Mouse (Mus musculus): Measurements from ENCODE around the gene Tbl1x. TPM values are rescaled to one million over a fixed set of nuclear protein-coding genes. Genes with fewer than 3 reads are reported as not detected.

Tbl1x gene
- polyA plus RNA-seq, 1 experiment: 8.3 TPM

GRCm38 (mm10) chrX:77662030-77662429, 151.2 kb downstream of the Tbl1x start:
- WGBS: 86% methylated on average over 3 of the region's 3 CpGs
- DNase-seq (ENCODE audit: low read depth in 1 of 2, low spot score in 2 of 2): no peak
- Histone ChIP-seq H3K27me3 (ENCODE audit: control insufficient read depth, insufficient read depth, low read length) (no peaks in the 10 kb centered on the region), H3K4me1 (ENCODE audit: control insufficient read depth, insufficient read depth, insufficient read length) (no peaks in the 10 kb centered on the region), H3K36me3 (ENCODE audit: control insufficient read depth, insufficient read depth, low read length) (peaks cover 2% of the 10 kb centered on the region), H3K27ac (ENCODE audit: insufficient read depth, low read length) (no peak overlapping the region), H3K4me3 (ENCODE audit: extremely low read depth, insufficient read depth, insufficient read length) (no peak overlapping the region)
- TF ChIP-seq POLR2A (IDR thresholded peaks at IDR 0.05; ENCODE audit: low read depth, low read length) (no peak), CTCF (IDR thresholded peaks at IDR 0.05; ENCODE audit: extremely low read depth, insufficient read depth, insufficient read length, insufficient replicate concordance) (no peak)

GRCm38 (mm10) chrX:77663276-77663675, 152.5 kb downstream of the Tbl1x start:
- H3K36me3 ChIP-seq (ENCODE audit: control insufficient read depth, insufficient read depth, low read length): peaks cover 2% of the 10 kb centered on the region
- no peaks in the 10 kb centered on the region for H3K27me3 ChIP-seq (ENCODE audit: control insufficient read depth, insufficient read depth, low read length)
- no peaks in the 10 kb centered on the region for H3K4me1 ChIP-seq (ENCODE audit: control insufficient read depth, insufficient read depth, insufficient read length)
- WGBS: 81% methylated on average over 3 of the region's 3 CpGs
- TF ChIP-seq POLR2A (IDR thresholded peaks at IDR 0.05; ENCODE audit: low read depth, low read length) (no peak), CTCF (IDR thresholded peaks at IDR 0.05; ENCODE audit: extremely low read depth, insufficient read depth, insufficient read length, insufficient replicate concordance) (no peak)
- no peak overlapping the region for H3K4me3 ChIP-seq (ENCODE audit: extremely low read depth, insufficient read depth, insufficient read length)
- no peak overlapping the region for H3K27ac ChIP-seq (ENCODE audit: insufficient read depth, low read length)
- DNase-seq (ENCODE audit: low read depth in 1 of 2, low spot score in 2 of 2): no peak

- TF ChIP-seq CTCF (IDR thresholded peaks at IDR 0.05; ENCODE audit: extremely low read depth, insufficient read depth, insufficient read length, insufficient replicate concordance) (no peak), POLR2A (IDR thresholded peaks at IDR 0.05; ENCODE audit: low read depth, low read length) (no peak)
- Histone ChIP-seq H3K4me1 (ENCODE audit: control insufficient read depth, insufficient read depth, insufficient read length) (no peaks in the 10 kb centered on the region), H3K27me3 (ENCODE audit: control insufficient read depth, insufficient read depth, low read length) (no peaks in the 10 kb centered on the region), H3K27ac (ENCODE audit: insufficient read depth, low read length) (no peak overlapping the region), H3K4me3 (ENCODE audit: extremely low read depth, insufficient read depth, insufficient read length) (no peak overlapping the region), H3K36me3 (ENCODE audit: control insufficient read depth, insufficient read depth, low read length) (peaks cover 2% of the 10 kb centered on the region)
- 78% methylated on average over 2 of the region's 2 CpGs for WGBS
- no peak for DNase-seq (ENCODE audit: low read depth in 1 of 2, low spot score in 2 of 2)
These were observed 154.2 kb downstream of the Tbl1x start for GRCm38 (mm10) chrX:77665030-77665429.

GRCm38 (mm10) chrX:77666911-77667310, 156.1 kb downstream of the Tbl1x start:
- H3K27ac ChIP-seq (ENCODE audit: insufficient read depth, low read length): no peak overlapping the region
- no peak for DNase-seq (ENCODE audit: low read depth in 1 of 2, low spot score in 2 of 2)
- 90% methylated on average over 1 of the region's 1 CpGs for WGBS

GRCm38 (mm10) chrX:77667441-77667840, 156.6 kb downstream of the Tbl1x start:
- TF ChIP-seq CTCF (IDR thresholded peaks at IDR 0.05; ENCODE audit: extremely low read depth, insufficient read depth, insufficient read length, insufficient replicate concordance) (no peak), POLR2A (IDR thresholded peaks at IDR 0.05; ENCODE audit: low read depth, low read length) (no peak)
- no peaks in the 10 kb centered on the region for H3K4me1 ChIP-seq (ENCODE audit: control insufficient read depth, insufficient read depth, insufficient read length)
- no peak for DNase-seq (ENCODE audit: low read depth in 1 of 2, low spot score in 2 of 2)
- no peaks in the 10 kb centered on the region for H3K27me3 ChIP-seq (ENCODE audit: control insufficient read depth, insufficient read depth, low read length)
- no peak overlapping the region for H3K4me3 ChIP-seq (ENCODE audit: extremely low read depth, insufficient read depth, insufficient read length)
- H3K36me3 ChIP-seq (ENCODE audit: control insufficient read depth, insufficient read depth, low read length): no peaks in the 10 kb centered on the region
- H3K27ac ChIP-seq (ENCODE audit: insufficient read depth, low read length): no peak overlapping the region

More at GRCm38 (mm10) chrX:77666911-77667310, 156.1 kb downstream of the Tbl1x start:
- no peak overlapping the region for H3K4me3 ChIP-seq (ENCODE audit: extremely low read depth, insufficient read depth, insufficient read length)
- no peaks in the 10 kb centered on the region for H3K36me3 ChIP-seq (ENCODE audit: control insufficient read depth, insufficient read depth, low read length)
- H3K4me1 ChIP-seq (ENCODE audit: control insufficient read depth, insufficient read depth, insufficient read length): no peaks in the 10 kb centered on the region
- TF ChIP-seq POLR2A (IDR thresholded peaks at IDR 0.05; ENCODE audit: low read depth, low read length) (no peak), CTCF (IDR thresholded peaks at IDR 0.05; ENCODE audit: extremely low read depth, insufficient read depth, insufficient read length, insufficient replicate concordance) (no peak)
- no peaks in the 10 kb centered on the region for H3K27me3 ChIP-seq (ENCODE audit: control insufficient read depth, insufficient read depth, low read length)

- no peaks in the 10 kb centered on the region for H3K27me3 ChIP-seq (ENCODE audit: control insufficient read depth, insufficient read depth, low read length)
- TF ChIP-seq CTCF (IDR thresholded peaks at IDR 0.05; ENCODE audit: extremely low read depth, insufficient read depth, insufficient read length, insufficient replicate concordance): no peak
- WGBS: 60% methylated on average over 3 of the region's 3 CpGs
- H3K4me1 ChIP-seq (ENCODE audit: control insufficient read depth, insufficient read depth, insufficient read length): no peaks in the 10 kb centered on the region
- DNase-seq (ENCODE audit: low read depth in 1 of 2, low spot score in 2 of 2): no peak
- no peak overlapping the region for H3K4me3 ChIP-seq (ENCODE audit: extremely low read depth, insufficient read depth, insufficient read length)
- no peaks in the 10 kb centered on the region for H3K36me3 ChIP-seq (ENCODE audit: control insufficient read depth, insufficient read depth, low read length)
- no peak overlapping the region for H3K27ac ChIP-seq (ENCODE audit: insufficient read depth, low read length)
These were observed 159.2 kb downstream of the Tbl1x start for GRCm38 (mm10) chrX:77669779-77670550.

Measured in spleen, adult 2 months (tissue).